Mouse (Mus musculus): ENCODE measurements around the gene Ticam1.
"Not testable (repeated sequence)": the region's sequence is repeated elsewhere in the genome, so short reads cannot be mapped to it uniquely, and the experiment has no call there.

GRCm38 (mm10) chr17:56258269-56258668, 18.3 kb downstream of the Ticam1 start:
- TF ChIP-seq GATA1, TAL1 (IDR thresholded peaks at IDR 0.05; ENCODE audit: low read length): not testable (repeated sequence)
